8 mouse cellular contexts compared by ENCODE assay signal in genomic region chr16:24391901-24392300, GRCm38 (mm10). TPM values are rescaled to one million over a fixed set of nuclear protein-coding genes. Genes with fewer than 3 reads are reported as not detected.
DNase-seq lines count a peak whose midpoint lies in the region; ATAC-seq and TF ChIP-seq lines count a peak whose summit lies in the region.
"Had no signal": no experiment of that assay in that cellular context is flagged by ENCODE, and none has a peak within 500 bp of the region (broad histone marks: within the 10 kb centered on the region; RNA-seq: fewer than 3 reads in every experiment).

No protein-coding gene starts in this region.

- H3K4me1 ChIP-seq in kidney, adult 2 months (ENCODE audit: control insufficient read depth, insufficient read depth, low read length), result peaks cover 18% of the 10 kb centered on the region
- H3K4me1 ChIP-seq in embryonic facial prominence, embryonic 13.5 days, result peaks cover 33% of the 10 kb centered on the region
- H3K4me1 ChIP-seq in liver, embryonic 16.5 days (ENCODE audit: control insufficient read depth, low read depth, low read length), result no peaks in the 10 kb centered on the region; the same call in 1 of the 2 replicates
- H3K4me1 ChIP-seq in midbrain, embryonic 11.5 days (ENCODE audit: control insufficient read depth, insufficient read depth, low read length), result no peaks in the 10 kb centered on the region; the same call in 1 of the 2 replicates

- H3K27ac ChIP-seq in kidney, adult 2 months (ENCODE audit: insufficient read depth, low read depth, low read length), result peak overlapping the region; percentile 84
- H3K27ac ChIP-seq in embryonic facial prominence, embryonic 13.5 days, result peak overlapping the region; percentile 99; the same call in 1 of the 2 replicates
- H3K27ac ChIP-seq in liver, embryonic 16.5 days (ENCODE audit: low read length), result no peak overlapping the region
- no peak overlapping the region for H3K27ac ChIP-seq in midbrain, embryonic 11.5 days (ENCODE audit: low read depth, low read length)

- no peaks in the 10 kb centered on the region for H3K9me3 ChIP-seq in embryonic facial prominence, embryonic 13.5 days
- no peaks in the 10 kb centered on the region for H3K9me3 ChIP-seq in liver, embryonic 16.5 days (replicated peaks; ENCODE audit: control insufficient read depth, low read length)
- no peaks in the 10 kb centered on the region for H3K9me3 ChIP-seq in midbrain, embryonic 11.5 days (ENCODE audit: control insufficient read depth, low read length)
- H3K9me3 ChIP-seq: midbrain, embryonic 10.5 days had no signal

- TF ChIP-seq CTCF in kidney, adult 2 months (conservative IDR thresholded peaks at IDR 0.05; ENCODE audit: insufficient read depth, insufficient read length, low read depth, low read length), result no peak

- no peaks in the 10 kb centered on the region for H3K36me3 ChIP-seq in kidney, adult 2 months (ENCODE audit: control insufficient read depth, insufficient read depth, low read length)
- no peaks in the 10 kb centered on the region for H3K36me3 ChIP-seq in embryonic facial prominence, embryonic 13.5 days
- no peaks in the 10 kb centered on the region for H3K36me3 ChIP-seq in liver, embryonic 16.5 days (ENCODE audit: control insufficient read depth, insufficient read depth)
- no peaks in the 10 kb centered on the region for H3K36me3 ChIP-seq in midbrain, embryonic 11.5 days (ENCODE audit: control insufficient read depth, insufficient read depth, low read length)
- H3K36me3 ChIP-seq: midbrain, embryonic 10.5 days had no signal

- H3K9ac ChIP-seq in embryonic facial prominence, embryonic 13.5 days, result no peak overlapping the region
- no peak overlapping the region for H3K9ac ChIP-seq in liver, embryonic 16.5 days (ENCODE audit: low read depth, low read length)
- H3K9ac ChIP-seq in midbrain, embryonic 11.5 days (ENCODE audit: low read length), result no peak overlapping the region

- peak overlapping the region; percentile 78 for H3K4me2 ChIP-seq in embryonic facial prominence, embryonic 13.5 days
- 0 out of 2 replicates have a peak overlapping the region, but pooled peaks have one; percentile 61 for H3K4me2 ChIP-seq in liver, embryonic 16.5 days (ENCODE audit: low read depth, low read length)
- H3K4me2 ChIP-seq in midbrain, embryonic 11.5 days, result no peak overlapping the region

- no peak for TF ChIP-seq POLR2A in kidney, adult 2 months (IDR thresholded peaks at IDR 0.05; ENCODE audit: low read depth, low read length)

- DNase-seq in kidney, adult 2 months, result peak; percentile 88
- DNase-seq in kidney, postnatal 10 days, result no peak
- peak; percentile 90 for DNase-seq in kidney, adult 9 months
- no peak for DNase-seq in midbrain, embryonic 11.5 days (ENCODE audit: low spot score, missing footprints)

- 52% methylated on average over 7 of the region's 7 CpGs for WGBS in kidney, adult 2 months
- 88% methylated on average over 7 of the region's 7 CpGs for WGBS in embryonic facial prominence, embryonic 13.5 days
- WGBS in liver, embryonic 16.5 days (ENCODE audit: insufficient replicate concordance), result 65% methylated on average over 7 of the region's 7 CpGs
- 92% methylated on average over 7 of the region's 7 CpGs for WGBS in midbrain, embryonic 11.5 days

- ATAC-seq in embryonic facial prominence, embryonic 13.5 days (ENCODE audit: insufficient number of reproducible peaks, insufficient read depth, low FRiP score, low TSS enrichment, low read depth), result no peak
- no peak for ATAC-seq in liver, embryonic 16.5 days (ENCODE audit: low read depth)
- ATAC-seq in activated CD4-positive, CD25-positive, alpha-beta regulatory T cell, adult 4 months, result no peak
- no peak for ATAC-seq in midbrain, embryonic 11.5 days (ENCODE audit: low FRiP score)

- H3K4me3 ChIP-seq in kidney, adult 2 months (ENCODE audit: insufficient read depth, low read depth, low read length), result no peak overlapping the region
- H3K4me3 ChIP-seq in embryonic facial prominence, embryonic 13.5 days, result no peak overlapping the region
- no peak overlapping the region for H3K4me3 ChIP-seq in liver, embryonic 16.5 days (ENCODE audit: low read depth, low read length)
- no peak overlapping the region for H3K4me3 ChIP-seq in midbrain, embryonic 11.5 days (ENCODE audit: low read depth, low read length)

- H3K27me3 ChIP-seq in kidney, adult 2 months (replicated peaks; ENCODE audit: control insufficient read depth, insufficient read depth, low read length), result no peaks in the 10 kb centered on the region
- no peaks in the 10 kb centered on the region for H3K27me3 ChIP-seq in embryonic facial prominence, embryonic 13.5 days
- peaks cover 21% of the 10 kb centered on the region for H3K27me3 ChIP-seq in liver, embryonic 16.5 days (ENCODE audit: control insufficient read depth, insufficient read depth, low read depth, low read length)
- no peaks in the 10 kb centered on the region for H3K27me3 ChIP-seq in midbrain, embryonic 11.5 days (ENCODE audit: control insufficient read depth, insufficient read depth, low read length)

RNA-seq across cellular contexts. Expression of gene Lpp, which starts 1.4 kb away (rescaled TPM):
- 15.9 and 20.2 TPM in 2 replicates for polyA plus RNA-seq in kidney, adult 2 months (2012; rRNA removed)
- polyA plus RNA-seq in embryonic facial prominence, embryonic 13.5 days (2015; fragmentation: Nextera tagmentation; extraction: Ambion mirVana), result 48.9 and 49.3 TPM in 2 replicates
- 8.5 and 10.3 TPM in 2 replicates for polyA plus RNA-seq in liver, embryonic 16.5 days (2015; fragmentation: Nextera tagmentation; extraction: Ambion mirVana)
- 10 to 100 TPM; 15.5 to 16.8 TPM for polyA plus RNA-seq in activated CD4-positive, CD25-positive, alpha-beta regulatory T cell, adult 4 months (2017; shearing (Covaris generic))
- polyA plus RNA-seq in midbrain, embryonic 11.5 days (2014; fragmentation: Nextera tagmentation; extraction: Ambion mirVana), result 14.4 and 15.7 TPM in 2 replicates

Comparison
In these comparisons a context has a peak if more than half of its experiments do, and no peak if none do; other contexts are left out.
1. DNase-seq: peak in kidney, adult 2 months (single experiment) and kidney, adult 9 months (single experiment); none in kidney, postnatal 10 days (single experiment) and midbrain, embryonic 11.5 days (single experiment).
2. H3K27ac ChIP-seq: peak in kidney, adult 2 months (single experiment) and embryonic facial prominence, embryonic 13.5 days (single experiment); none in liver, embryonic 16.5 days (single experiment) and midbrain, embryonic 11.5 days (single experiment).